Mouse (Mus musculus): ENCODE measurements around the gene Pdgfb. TPM values are rescaled to one million over a fixed set of nuclear protein-coding genes. Genes with fewer than 3 reads are reported as not detected.

Pdgfb gene
- 10 to 100 TPM; 45.4 to 48.1 TPM for total RNA-seq (2021)
- long read RNA-seq, experiment 1, transcript Pdgfb-201 (7 exons, 2,944 nt), result major isoform, 26 of 72 reads
- long read RNA-seq, experiment 1, partial matches to known transcripts, result 7 of 72 reads
- long read RNA-seq, experiment 1, other reads (novel, unspliced or antisense), result 39 of 72 reads
- long read RNA-seq, experiment 2, transcript Pdgfb-201 (7 exons, 2,944 nt), result major isoform, 34 of 74 reads
- long read RNA-seq, experiment 2, partial matches to known transcripts, result 10 of 74 reads
- long read RNA-seq, experiment 2, other reads (novel, unspliced or antisense), result 30 of 74 reads

DNA sequence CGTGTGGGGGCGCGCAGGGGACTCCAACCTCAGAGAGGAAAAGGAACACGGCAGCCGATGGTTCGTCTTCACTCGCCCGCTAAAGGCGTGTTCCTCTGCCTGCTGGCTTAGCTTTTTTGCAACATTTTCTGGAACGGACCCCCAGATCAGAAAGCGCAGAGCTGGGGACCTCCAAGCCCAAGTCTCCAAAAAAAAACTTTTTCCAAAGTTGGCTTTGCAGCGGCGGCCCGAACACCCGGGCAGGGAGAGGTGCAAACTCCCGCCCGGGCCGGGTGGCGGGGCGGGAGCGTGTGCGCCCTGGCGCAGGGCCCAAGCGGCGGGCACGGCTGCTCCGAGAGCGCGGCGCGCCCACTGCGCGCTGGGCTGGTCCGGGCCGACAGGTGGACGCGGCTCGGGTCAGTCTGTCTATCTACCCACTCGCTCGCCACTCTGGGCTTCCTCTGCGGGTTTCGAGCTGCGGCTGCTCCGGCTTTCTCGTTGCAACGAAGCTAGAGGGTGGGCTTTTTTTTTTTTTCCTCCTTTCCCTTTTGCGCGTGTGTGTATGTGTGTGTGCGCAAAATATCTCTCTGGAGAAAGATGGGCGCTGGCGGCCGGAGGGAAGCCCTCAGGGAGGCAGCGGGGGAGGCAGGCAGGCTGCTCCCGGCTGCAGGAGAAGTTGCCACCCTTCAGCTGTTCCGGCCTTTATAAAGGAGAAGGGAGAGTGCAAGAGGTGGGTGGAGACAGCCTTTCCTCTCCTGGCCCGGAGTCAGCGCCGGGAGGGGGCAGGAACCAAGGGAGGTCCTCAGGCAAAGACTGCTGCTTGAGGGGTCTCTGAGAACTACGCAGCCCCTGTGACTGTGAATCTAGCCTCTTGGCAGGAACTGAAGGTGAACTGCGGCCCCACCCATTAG lies at the start of gene Pdgfb:
Pdgfb (minus strand) TSS at position 657 of the 890 bp plus-strand sequence.
- DNase-seq (ENCODE audit: low spot score in 2 of 2), result peak; percentile 58 to 59

DNA sequence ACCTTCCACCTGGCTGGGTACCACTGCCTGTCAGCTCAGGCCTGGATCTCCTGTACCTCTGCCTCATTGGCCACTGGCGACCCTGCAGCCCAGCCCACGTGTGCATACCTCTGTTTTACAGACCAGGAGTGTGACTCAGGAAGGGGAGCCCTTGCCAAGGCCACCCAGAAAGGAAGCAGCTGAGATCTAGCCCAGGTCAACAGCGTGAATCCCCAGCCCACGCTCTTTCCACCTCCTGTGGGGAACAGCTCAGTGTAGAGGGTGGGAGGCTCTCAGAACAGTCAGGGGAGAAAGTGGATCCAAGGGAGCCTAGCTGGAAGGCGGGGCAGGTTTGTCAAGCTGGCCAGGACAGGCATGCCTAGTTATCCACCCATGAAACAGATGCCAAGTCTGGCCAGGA lies 48.0 kb upstream of the Pdgfb start:
- no peak for DNase-seq (ENCODE audit: low spot score in 2 of 2)

DNA sequence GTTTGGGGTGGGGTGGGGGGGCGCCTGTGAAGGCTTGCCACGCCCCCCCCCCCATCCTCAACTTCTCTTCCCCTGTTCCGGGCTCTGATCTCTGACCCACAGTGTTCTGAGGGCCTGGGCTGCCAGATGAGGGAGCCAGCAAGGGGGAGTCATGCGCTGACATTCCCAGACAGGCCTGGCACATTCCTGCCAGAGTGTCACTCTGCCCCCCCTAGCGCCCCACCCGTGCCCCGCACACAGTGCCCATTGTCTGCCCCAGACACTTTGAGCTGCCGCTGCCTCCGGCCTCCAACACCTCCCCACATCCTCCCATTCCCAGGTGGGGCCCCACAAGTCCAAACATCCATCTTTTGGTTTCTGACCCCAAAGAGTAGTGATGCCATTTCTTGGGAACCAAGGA lies 47.6 kb upstream of the Pdgfb start:
- no peak for DNase-seq (ENCODE audit: low spot score in 2 of 2)

GRCm38 (mm10) chr15:80061071-80061550 lies 46.3 kb upstream of the Pdgfb start:
- no peak for DNase-seq (ENCODE audit: low spot score in 2 of 2)

DNA sequence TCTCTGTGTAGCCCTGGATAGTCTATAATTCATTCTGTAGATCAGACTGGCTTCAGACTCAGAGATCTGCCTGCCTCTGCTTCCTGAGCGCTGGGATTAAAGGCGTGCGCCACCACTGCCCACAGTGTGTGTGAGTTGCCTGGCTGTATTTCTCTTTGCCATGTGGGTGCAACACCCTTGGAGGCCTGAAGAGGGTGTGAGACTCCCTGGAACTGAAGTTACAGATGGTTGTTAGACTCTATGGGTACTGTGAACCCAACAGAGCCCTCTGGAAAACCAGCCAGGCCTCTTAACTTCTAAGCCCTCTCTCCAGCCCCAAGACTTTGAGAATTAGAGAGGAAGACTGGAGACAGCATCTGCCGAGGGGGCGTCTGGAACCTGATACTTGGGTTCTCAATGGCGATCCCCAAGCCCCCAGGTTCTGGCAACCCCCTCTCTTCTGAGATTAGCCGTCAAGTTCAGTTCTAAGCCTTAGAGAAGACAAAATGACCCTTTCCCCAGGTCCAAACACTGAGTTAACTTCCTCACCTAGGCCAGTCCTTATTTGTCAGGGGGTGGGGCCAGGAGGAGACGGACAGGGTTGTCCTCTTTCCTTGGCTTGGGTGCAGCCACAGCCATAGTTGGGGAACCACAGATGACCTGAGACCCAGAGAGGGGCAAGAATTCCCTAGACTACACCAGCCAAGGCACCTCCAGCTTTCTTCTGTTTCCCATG lies 45.7 kb upstream of the Pdgfb start:
- no peak for DNase-seq (ENCODE audit: low spot score in 2 of 2)

GRCm38 (mm10) chr15:80059606-80060005 lies 44.8 kb upstream of the Pdgfb start:
- DNase-seq (ENCODE audit: low spot score in 2 of 2), result no peak

- no peak for DNase-seq (ENCODE audit: low spot score in 2 of 2)
These were observed 43.4 kb upstream of the Pdgfb start for GRCm38 (mm10) chr15:80058151-80058550.

DNA sequence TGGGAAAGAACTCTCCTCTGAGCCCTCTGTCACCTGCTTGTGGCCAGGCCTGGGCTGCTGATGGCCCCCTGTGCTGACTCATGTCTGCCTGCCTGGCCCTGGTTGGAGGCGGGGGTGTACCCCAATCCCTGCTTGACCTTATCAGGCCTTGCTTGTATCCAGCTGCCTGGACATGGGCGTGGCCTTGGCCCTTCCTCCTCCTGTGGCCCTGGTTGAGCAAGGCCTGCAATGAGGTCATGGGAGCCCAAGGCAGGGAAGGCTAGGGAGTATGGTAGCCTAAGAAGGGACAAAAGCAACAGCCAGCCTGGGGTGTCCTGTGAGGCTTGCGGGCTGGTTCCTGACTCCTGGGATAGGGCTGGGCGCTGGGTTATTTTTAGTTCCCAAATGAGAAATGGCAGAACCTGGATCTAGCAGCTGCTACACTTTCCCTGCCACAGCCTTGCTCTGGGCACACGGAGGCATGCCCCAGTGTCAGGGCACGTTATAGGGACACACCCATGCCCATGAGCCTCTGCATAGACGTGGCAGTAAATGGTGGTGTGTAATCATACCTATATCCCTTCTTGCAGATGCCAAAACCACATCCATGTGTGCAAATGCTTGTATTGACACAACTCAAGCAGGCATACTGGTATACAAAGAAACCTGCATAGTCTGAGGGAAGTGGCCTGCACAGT lies 39.4 kb upstream of the Pdgfb start:
- DNase-seq (ENCODE audit: low spot score in 2 of 2), result no peak

DNA sequence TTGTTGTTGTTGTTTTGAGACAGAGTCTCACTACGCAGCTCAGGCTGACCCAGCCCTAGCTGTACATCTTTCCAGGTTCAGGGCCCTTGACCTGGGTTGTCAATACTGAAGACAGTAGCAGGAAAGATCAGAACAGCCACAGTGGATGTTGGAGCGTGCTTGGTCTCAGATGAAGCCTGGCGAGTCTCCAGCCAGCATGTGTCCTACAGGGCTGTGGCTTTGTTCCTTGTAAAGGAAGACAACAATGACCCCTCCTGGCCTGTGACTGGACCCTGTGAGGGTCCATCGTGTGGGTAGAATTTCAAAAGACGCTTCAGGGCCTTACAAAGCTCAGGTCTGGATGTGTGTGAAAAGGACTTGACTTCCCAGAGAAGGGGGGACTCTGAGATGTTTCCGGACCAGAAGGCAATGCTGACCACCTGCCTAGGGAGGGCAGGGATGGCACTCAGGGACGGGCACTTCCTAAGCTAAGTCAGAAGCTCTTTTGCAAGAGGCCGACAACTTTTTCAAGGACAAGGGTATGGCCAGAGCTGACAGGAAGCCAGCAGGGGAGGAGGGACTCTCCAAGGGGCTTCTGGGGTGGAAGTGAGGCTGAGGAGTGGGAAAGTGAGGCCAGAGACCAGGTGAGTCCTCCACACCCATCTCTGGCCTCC lies 38.7 kb upstream of the Pdgfb start:
- no peak for DNase-seq (ENCODE audit: low spot score in 2 of 2)

DNA sequence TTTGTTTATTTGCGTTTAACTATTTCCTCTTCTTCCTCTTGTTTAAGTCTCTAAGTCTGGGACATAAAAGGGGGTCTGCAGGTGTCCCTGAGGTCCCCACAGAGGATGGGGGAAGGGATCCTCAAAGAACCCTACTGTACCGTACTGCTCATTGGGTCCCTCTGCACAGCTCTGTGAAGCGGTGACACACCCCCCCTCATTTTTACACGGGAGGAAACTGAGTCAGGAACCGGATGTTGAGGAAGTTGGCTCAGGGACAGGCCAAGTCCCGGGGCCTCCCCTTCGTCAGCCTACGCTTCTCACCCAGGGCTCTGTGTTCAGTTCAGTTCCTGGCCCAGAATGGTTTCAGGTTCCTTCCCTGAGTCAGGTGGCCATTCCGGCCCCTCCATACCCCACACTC lies 37.0 kb upstream of the Pdgfb start:
- no peak for DNase-seq (ENCODE audit: low spot score in 2 of 2)

- DNase-seq (ENCODE audit: low spot score in 2 of 2), result no peak
These were observed 36.5 kb upstream of the Pdgfb start for GRCm38 (mm10) chr15:80051092-80051761.

GRCm38 (mm10) chr15:80050093-80050492 lies 35.3 kb upstream of the Pdgfb start:
- no peak for DNase-seq (ENCODE audit: low spot score in 2 of 2)

GRCm38 (mm10) chr15:80047973-80048372 lies 33.2 kb upstream of the Pdgfb start:
- DNase-seq (ENCODE audit: low spot score in 2 of 2), result no peak

DNA sequence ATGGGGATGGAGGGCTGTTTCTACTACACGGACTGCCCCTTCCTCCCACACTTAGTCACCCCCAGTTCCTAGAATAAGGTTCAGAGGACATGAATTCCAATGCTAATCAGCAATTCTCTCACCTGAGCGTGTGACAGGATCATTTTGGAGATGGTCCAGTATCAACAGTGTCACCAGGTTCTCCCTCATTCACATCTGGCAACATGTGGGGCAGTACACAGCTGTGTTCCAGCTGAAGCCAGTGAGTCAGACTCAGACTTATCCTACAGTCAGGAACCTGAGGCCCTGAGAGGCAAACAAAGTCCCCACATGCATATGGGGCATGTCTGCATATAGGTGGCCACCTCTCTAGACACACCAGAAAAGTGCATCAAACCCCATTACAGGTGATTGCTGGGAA lies 32.5 kb upstream of the Pdgfb start:
- DNase-seq (ENCODE audit: low spot score in 2 of 2), result no peak

- no peak for DNase-seq (ENCODE audit: low spot score in 2 of 2)
These were observed 31.0 kb upstream of the Pdgfb start for GRCm38 (mm10) chr15:80045749-80046148.

GRCm38 (mm10) chr15:80044249-80044648 lies 29.5 kb upstream of the Pdgfb start:
- DNase-seq (ENCODE audit: low spot score in 2 of 2), result no peak

DNA sequence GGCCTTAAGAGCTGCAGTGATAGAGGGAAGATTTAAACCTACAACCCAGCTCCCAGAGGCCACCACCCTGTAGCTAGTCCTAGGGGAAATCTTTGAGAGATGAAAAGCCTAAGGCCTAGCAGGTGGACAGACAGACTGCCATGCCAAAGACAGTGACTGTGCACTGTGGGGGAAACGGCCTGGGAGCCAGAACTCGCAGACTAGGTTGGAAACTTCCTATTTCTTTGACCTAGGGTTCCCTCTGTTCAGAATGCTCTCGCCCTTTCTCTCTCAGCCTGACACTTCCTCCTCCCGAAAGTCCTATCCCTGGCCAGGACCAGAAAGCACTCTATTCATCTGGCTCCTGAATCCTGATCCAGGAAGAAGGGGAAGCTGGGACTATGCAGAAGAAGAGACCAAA lies 27.4 kb upstream of the Pdgfb start:
- no peak for DNase-seq (ENCODE audit: low spot score in 2 of 2)

DNA sequence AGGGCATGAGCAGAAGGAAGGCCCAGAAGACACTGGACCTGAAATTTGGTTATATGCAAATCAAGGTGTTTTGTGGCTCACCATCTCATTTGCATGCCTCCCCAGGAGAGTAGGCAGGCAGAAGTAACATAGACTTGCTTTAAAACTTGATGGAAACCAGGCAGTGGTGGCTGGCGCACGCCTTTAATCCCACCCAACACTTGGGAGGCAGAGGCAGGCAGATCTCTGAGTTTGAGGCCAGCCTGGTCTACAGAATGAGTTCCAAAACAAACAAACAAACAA lies 23.3 kb upstream of the Pdgfb start:
- no peak for DNase-seq (ENCODE audit: low spot score in 2 of 2)

DNA sequence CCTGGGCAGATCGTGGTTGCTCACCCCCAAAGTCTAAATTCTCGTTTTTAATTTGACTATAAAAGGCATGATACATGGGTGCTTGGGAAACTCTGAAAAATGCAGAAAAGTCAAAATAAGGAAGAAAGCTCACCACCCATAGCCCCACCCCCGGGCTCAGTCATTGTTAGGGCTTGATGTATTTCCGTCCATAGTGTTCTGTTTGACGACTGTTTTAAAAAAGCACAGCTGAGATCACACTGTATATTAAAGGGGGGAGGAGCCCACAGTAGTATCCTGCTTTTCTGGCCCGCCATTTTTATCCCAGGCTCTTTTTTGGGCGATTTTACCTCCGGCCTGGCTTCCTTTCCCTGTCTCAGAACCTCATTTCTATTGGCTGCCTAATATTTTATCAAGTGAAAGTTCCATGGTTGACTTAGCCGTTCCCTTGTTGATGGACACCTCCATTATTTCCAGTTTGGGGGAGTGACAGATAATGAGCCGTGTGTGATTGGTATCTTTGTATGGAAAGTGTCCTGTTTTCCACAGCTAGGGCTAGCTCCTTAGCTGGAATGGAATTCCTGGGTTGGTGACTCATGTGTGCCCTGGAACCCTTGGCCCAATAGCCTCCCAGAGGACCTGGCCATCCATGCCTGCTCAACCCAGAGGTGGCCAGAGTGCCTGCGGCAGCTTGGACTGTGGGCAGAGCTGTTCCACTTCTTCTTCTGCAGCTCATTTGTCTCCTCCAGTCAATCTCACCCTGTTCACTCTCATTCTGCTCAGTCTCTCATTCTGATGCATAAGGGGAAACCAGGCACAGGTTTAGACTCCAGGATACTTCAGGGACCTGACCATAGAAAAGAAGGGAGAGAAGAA lies 22.7 kb upstream of the Pdgfb start:
- no peak for DNase-seq (ENCODE audit: low spot score in 2 of 2)
